Mouse (Mus musculus) stomach, postnatal 0 days (tissue): ENCODE measurements at regions not wholly inside any gene's neighbourhood (a gene's known extent, or its start where the extent isn't known, plus 50 kb on each side); places are given as distances from the start of the nearest gene placed in this dataset.

ENCODE experiments used
- CTCF ChIP-seq: IDR thresholded peaks from 2 replicates; pipeline ENCODE4 v1.5.1; 2016; ENCODE audit warnings: antibody characterized with exemption, low read depth, mild to moderate bottlenecking, moderate library complexity
- EP300 ChIP-seq: optimal IDR thresholded peaks from 2 replicates; pipeline ENCODE3; 2016; ENCODE audit warnings: antibody characterized with exemption

DNA sequence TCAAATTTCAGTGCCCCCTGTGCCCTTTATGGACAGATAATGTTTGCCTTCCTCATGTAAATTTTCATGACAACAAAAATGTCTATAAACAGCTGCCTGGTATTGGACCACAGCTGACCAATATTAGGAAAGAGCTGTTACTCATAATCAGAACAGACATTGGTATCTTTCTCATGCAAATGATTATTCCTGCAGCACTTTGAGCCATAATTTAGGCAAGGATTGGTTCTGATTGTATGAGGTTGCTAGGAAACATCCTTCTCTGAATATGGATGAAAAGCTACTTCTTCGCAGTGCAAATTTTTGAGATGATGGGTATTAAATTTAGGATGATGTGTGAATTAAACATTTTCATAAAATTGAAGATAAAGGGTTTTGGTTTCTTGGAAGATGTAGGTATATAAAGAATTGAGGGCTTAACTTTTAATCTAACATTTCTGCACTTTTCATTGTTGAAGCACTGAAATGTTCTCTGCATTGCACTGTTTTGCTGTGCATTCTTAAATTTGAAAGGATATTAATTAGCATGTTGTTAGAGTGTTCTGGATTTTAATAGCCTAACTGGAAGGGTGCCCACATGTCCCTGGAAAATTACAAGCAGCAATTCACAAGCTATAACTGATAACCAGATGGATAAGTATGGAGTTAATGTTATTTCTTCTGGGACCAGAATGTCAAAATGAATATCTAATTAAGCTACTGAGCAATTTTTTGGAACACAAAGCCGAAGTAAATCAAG lies 1140.9 kb downstream of the Hace1 start:
- TF ChIP-seq CTCF (no peak), EP300 (no peak)
